Mouse (Mus musculus) telencephalon, adult 2 months (tissue): Measurements from ENCODE around the gene Gm21119.
A peak's percentile ranks its signal among the peaks of the same experiment; 100 is the strongest.
"Not testable (repeated sequence)": the region's sequence is repeated elsewhere in the genome, so short reads cannot be mapped to it uniquely, and the experiment has no call there.

Experiments
- DNase-seq: peaks from one replicate; pipeline ENCODE4 v3.0.0-alpha.2; 2011; ENCODE audit warnings: low read depth, low spot score

The Gm21119 gene

GRCm38 (mm10) chr8:20614619-20615018 is at the start of gene Gm21119:
Gene Gm21119 (plus strand): TSS chr8:20614919.
- DNase-seq = not testable (repeated sequence)

- not testable (repeated sequence) for DNase-seq
Measured at GRCm38 (mm10) chr8:20566753-20567152, 48.0 kb upstream of the Gm21119 start.

GRCm38 (mm10) chr8:20581081-20581480 is 33.6 kb upstream of the Gm21119 start:
- DNase-seq = peak; percentile 26

- not testable (repeated sequence) for DNase-seq
Measured at GRCm38 (mm10) chr8:20582772-20583171, 31.9 kb upstream of the Gm21119 start.

- not testable (repeated sequence) for DNase-seq
Measured at GRCm38 (mm10) chr8:20588268-20589177, 26.2 kb upstream of the Gm21119 start.

- DNase-seq = not testable (repeated sequence)
Measured at GRCm38 (mm10) chr8:20589178-20589539, 25.6 kb upstream of the Gm21119 start.

GRCm38 (mm10) chr8:20590117-20590997 is 24.4 kb upstream of the Gm21119 start:
- not testable (repeated sequence) for DNase-seq

- DNase-seq = not testable (repeated sequence)
Measured at GRCm38 (mm10) chr8:20591002-20591401, 23.7 kb upstream of the Gm21119 start.

GRCm38 (mm10) chr8:20592732-20593272 is 21.9 kb upstream of the Gm21119 start:
- not testable (repeated sequence) for DNase-seq

- not testable (repeated sequence) for DNase-seq
Measured at GRCm38 (mm10) chr8:20593841-20594240, 20.9 kb upstream of the Gm21119 start.

GRCm38 (mm10) chr8:20596081-20596841 is 18.5 kb upstream of the Gm21119 start:
- not testable (repeated sequence) for DNase-seq

GRCm38 (mm10) chr8:20596842-20597708 is 17.6 kb upstream of the Gm21119 start:
- DNase-seq = not testable (repeated sequence)

GRCm38 (mm10) chr8:20598300-20599170 is 16.2 kb upstream of the Gm21119 start:
- not testable (repeated sequence) for DNase-seq

GRCm38 (mm10) chr8:20599350-20599749 is 15.4 kb upstream of the Gm21119 start:
- not testable (repeated sequence) for DNase-seq

- not testable (repeated sequence) for DNase-seq
Measured at GRCm38 (mm10) chr8:20610856-20611255, 3.9 kb upstream of the Gm21119 start.

GRCm38 (mm10) chr8:20612721-20613120 is 2.0 kb upstream of the Gm21119 start:
- not testable (repeated sequence) for DNase-seq

GRCm38 (mm10) chr8:20630766-20631165 is 16.0 kb downstream of the Gm21119 start:
- not testable (repeated sequence) for DNase-seq

GRCm38 (mm10) chr8:20637931-20638330 is 23.2 kb downstream of the Gm21119 start:
- not testable (repeated sequence) for DNase-seq

- DNase-seq = not testable (repeated sequence)
Measured at GRCm38 (mm10) chr8:20643536-20643935, 28.8 kb downstream of the Gm21119 start.
